Mouse (Mus musculus) lung, postnatal 0 days (tissue): ENCODE data around the gene Slc26a6.

ENCODE experiments used
- CTCF ChIP-seq: IDR thresholded peaks from 2 replicates; pipeline ENCODE4 v1.5.1; 2016; ENCODE audit warnings: antibody characterized with exemption, mild to moderate bottlenecking
- EP300 ChIP-seq: IDR thresholded peaks from 2 replicates; pipeline ENCODE4 v1.6.1; 2016; ENCODE audit warnings: antibody characterized with exemption, mild to moderate bottlenecking, control low read depth

- no peak for TF ChIP-seq CTCF
- TF ChIP-seq EP300, result no peak
Measured at GRCm38 (mm10) chr9:108953081-108953636, 100.1 kb downstream of the Slc26a6 start, which contains the start of gene Col7a1.
